Mouse (Mus musculus): ENCODE results near the gene Srd5a1. TPM values are rescaled to one million over a fixed set of nuclear protein-coding genes. Genes with fewer than 3 reads are reported as not detected.
"Not testable (repeated sequence)": the region's sequence is repeated elsewhere in the genome, so short reads cannot be mapped to it uniquely, and the experiment has no call there.

The Srd5a1 gene
- total and polyA plus RNA-seq, 3 experiments, result 7.7 to 10.5 TPM; not detected in 1

DNA sequence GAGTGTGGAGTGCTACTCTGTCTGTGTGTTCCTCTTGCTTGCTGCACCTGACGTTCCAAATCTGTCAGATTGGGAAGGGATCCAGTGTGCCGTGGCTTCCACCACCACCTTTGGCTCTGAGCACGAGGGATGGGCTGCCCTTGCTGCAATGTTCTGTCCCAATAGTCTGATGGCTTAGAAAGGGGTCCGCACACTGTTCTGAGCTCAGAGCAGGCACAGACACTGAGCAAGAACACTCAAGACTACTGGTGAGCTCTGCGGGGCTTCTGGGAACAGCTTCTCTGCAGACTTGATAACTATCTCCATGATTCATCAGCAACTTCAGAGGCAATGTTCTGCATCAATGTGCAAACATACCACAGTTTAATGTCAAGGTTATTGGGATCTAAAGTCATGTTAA, 9.9 kb downstream of the Srd5a1 start:
- no peaks in the 10 kb centered on the region for H3K27me3 ChIP-seq (ENCODE audit: control insufficient read depth in 1 of 2, insufficient read depth in 2 of 2, low read length in 2 of 2)
- no peaks in the 10 kb centered on the region for H3K4me1 ChIP-seq (ENCODE audit: control insufficient read depth in 1 of 2, insufficient read depth in 2 of 2, low read length in 2 of 2)
- no peak overlapping the region for H3K9ac ChIP-seq (ENCODE audit: control insufficient read depth, low read depth, low read length, poor library complexity, severe bottlenecking)
- no peak overlapping the region for H3K27ac ChIP-seq (ENCODE audit: control insufficient read depth, low read depth, low read length)
- no peak for TF ChIP-seq MAFK (IDR thresholded peaks at IDR 0.05; ENCODE audit: borderline replicate concordance, low read depth, low read length)
- TF ChIP-seq ZNF384 (IDR thresholded peaks at IDR 0.05; ENCODE audit: low read depth, low read length), result no peak
- no peak for TF ChIP-seq ELF1 (IDR thresholded peaks at IDR 0.05; ENCODE audit: low read depth, low read length)
- no peak for TF ChIP-seq KAT2A (conservative IDR thresholded peaks at IDR 0.05; ENCODE audit: low read depth, low read length)
- no peak for TF ChIP-seq GABPA (IDR thresholded peaks at IDR 0.05; ENCODE audit: low read depth, low read length)
- no peak for TF ChIP-seq NELFE (IDR thresholded peaks at IDR 0.05; ENCODE audit: low read depth, low read length)
- no peak for TF ChIP-seq SIN3A (IDR thresholded peaks at IDR 0.05; ENCODE audit: low read length)
- TF ChIP-seq MYB (IDR thresholded peaks at IDR 0.05; ENCODE audit: low read depth, low read length), result no peak
- no peak for TF ChIP-seq TCF12 (IDR thresholded peaks at IDR 0.05; ENCODE audit: low read depth, low read length)
- TF ChIP-seq CHD1 (IDR thresholded peaks at IDR 0.05; ENCODE audit: low read depth, low read length), result no peak
- no peak for TF ChIP-seq CTCF (IDR thresholded peaks at IDR 0.05 in 2 of 3, conservative IDR thresholded peaks at IDR 0.05 in 1 of 3; ENCODE audit: control insufficient read depth in 1 of 3, insufficient read depth in 1 of 3, low read depth in 2 of 3, low read length in 3 of 3, poor library complexity in 1 of 3, severe bottlenecking in 1 of 3)
- no peak for TF ChIP-seq BHLHE40 (IDR thresholded peaks at IDR 0.05; ENCODE audit: borderline replicate concordance, low read depth, low read length)
- no peak for TF ChIP-seq HCFC1 (IDR thresholded peaks at IDR 0.05; ENCODE audit: low read depth, low read length)
- no peak for TF ChIP-seq MAZ (IDR thresholded peaks at IDR 0.05; ENCODE audit: low read depth, low read length)
- TF ChIP-seq USF1 (IDR thresholded peaks at IDR 0.05; ENCODE audit: low read depth, low read length), result no peak
- no peak for TF ChIP-seq EP300 (IDR thresholded peaks at IDR 0.05; ENCODE audit: low read depth in 1 of 2, low read length in 2 of 2)
- no peak for TF ChIP-seq USF2 (IDR thresholded peaks at IDR 0.05; ENCODE audit: borderline replicate concordance in 1 of 2, insufficient read depth in 1 of 2, low read depth in 1 of 2, low read length in 2 of 2)
- no peaks in the 10 kb centered on the region for H3K36me3 ChIP-seq (ENCODE audit: control insufficient read depth in 1 of 2, insufficient read depth in 2 of 2, low read length in 2 of 2)
- H3K4me3 ChIP-seq (ENCODE audit: control insufficient read depth in 1 of 2, insufficient read depth in 1 of 2, low read depth in 2 of 2, low read length in 2 of 2), result no peak overlapping the region
- DNase-seq (ENCODE audit: low read depth, low spot score), result no peak
- no peaks in the 10 kb centered on the region for H3K79me2 ChIP-seq (ENCODE audit: control insufficient read depth, insufficient read depth, low read length, poor library complexity)
- H3K9me3 ChIP-seq (replicated peaks; ENCODE audit: insufficient read depth, low read length), result no peaks in the 10 kb centered on the region

DNA sequence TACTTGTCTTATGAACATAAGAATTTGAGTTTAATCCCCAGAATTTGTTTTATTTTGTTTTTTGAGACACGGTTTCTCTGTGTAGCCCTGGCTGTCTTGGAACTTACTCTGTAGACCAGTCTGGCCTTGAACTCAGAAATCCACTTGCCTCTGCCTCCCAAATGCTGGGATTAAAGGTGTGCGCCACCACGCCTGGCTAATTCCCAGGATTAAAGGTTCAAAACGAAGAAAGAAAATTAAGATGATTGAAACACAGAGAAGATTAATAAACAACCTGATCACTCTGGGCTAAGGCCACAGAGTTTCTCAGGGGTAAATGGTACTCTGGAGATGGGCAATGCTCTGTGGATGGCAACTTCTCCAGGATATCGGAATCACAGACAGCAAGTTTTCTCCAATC, 10.4 kb downstream of the Srd5a1 start:
- not testable (repeated sequence) for H3K27ac ChIP-seq (ENCODE audit: control insufficient read depth, low read depth, low read length); H3K36me3 ChIP-seq (ENCODE audit: control insufficient read depth in 1 of 2, insufficient read depth in 2 of 2, low read length in 2 of 2); H3K9me3 ChIP-seq (replicated peaks; ENCODE audit: insufficient read depth, low read length); H3K4me3 ChIP-seq (ENCODE audit: control insufficient read depth in 1 of 2, insufficient read depth in 1 of 2, low read depth in 2 of 2, low read length in 2 of 2); H3K4me1 ChIP-seq (ENCODE audit: control insufficient read depth in 1 of 2, insufficient read depth in 2 of 2, low read length in 2 of 2); H3K79me2 ChIP-seq (ENCODE audit: control insufficient read depth, insufficient read depth, low read length, poor library complexity); H3K9ac ChIP-seq (ENCODE audit: control insufficient read depth, low read depth, low read length, poor library complexity, severe bottlenecking); H3K27me3 ChIP-seq (ENCODE audit: control insufficient read depth in 1 of 2, insufficient read depth in 2 of 2, low read length in 2 of 2); DNase-seq (ENCODE audit: low read depth, low spot score)
